ENCODE assay signal across 7 mouse cellular contexts in the genomic region with DNA sequence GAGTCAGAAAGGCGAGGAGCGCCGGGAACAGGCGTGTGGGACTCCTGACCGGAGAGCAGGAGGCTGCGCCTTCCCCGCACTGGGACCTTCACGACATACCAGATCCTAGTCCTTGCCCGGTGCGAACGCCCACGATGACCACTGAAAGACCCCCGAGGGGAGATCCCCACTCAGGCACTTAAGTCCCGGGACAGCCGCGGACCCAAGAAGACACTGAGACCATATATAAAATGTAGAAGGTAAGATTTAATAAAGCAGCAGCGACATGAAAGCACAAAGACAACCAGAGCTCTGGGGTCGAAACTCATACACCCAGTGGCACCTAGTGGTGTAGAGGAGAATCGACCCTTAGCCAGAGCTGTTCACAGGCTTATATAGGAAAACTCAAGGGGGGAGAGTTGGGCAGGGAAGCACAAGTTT. TPM values are rescaled to one million over a fixed set of nuclear protein-coding genes. Genes with fewer than 3 reads are reported as not detected.
DNase-seq lines count a peak whose midpoint lies in the region; ATAC-seq and TF ChIP-seq lines count a peak whose summit lies in the region.
"Not testable (repeated sequence)": the region's sequence is repeated elsewhere in the genome, so short reads cannot be mapped to it uniquely, and the experiment has no call there.

No protein-coding gene starts in this region.

- H3K27me3 ChIP-seq in embryonic facial prominence, embryonic 11.5 days (ENCODE audit: control insufficient read depth, insufficient read depth, low read length); heart, embryonic 10.5 days (ENCODE audit: insufficient read depth, poor library complexity, severe bottlenecking); limb, embryonic 13.5 days; midbrain, embryonic 12.5 days; spleen, adult 2 months (ENCODE audit: control insufficient read depth, insufficient read depth, low read length): not testable (repeated sequence)

- peak; percentile 55 for DNase-seq in adrenal gland, postnatal 14 days
- peak; percentile 56 for DNase-seq in embryonic facial prominence, embryonic 11.5 days (ENCODE audit: low spot score)
- DNase-seq in heart, embryonic 10.5 days (ENCODE audit: low spot score), result not testable (repeated sequence)
- peak; percentile 58 for DNase-seq in kidney, adult 18-20 months
- DNase-seq in spleen, adult 2 months (ENCODE audit: low read depth in 1 of 2, low spot score in 2 of 2), result peak in 1 of 2 experiments; percentile 50

- not testable (repeated sequence) for TF ChIP-seq POLR2A in spleen, adult 2 months (IDR thresholded peaks at IDR 0.05; ENCODE audit: low read depth, low read length)

- not testable (repeated sequence) for H3K9ac ChIP-seq in embryonic facial prominence, embryonic 11.5 days (replicated peaks; ENCODE audit: low read length)
- 0 out of 2 replicates have a peak overlapping the region, but pooled peaks have one; percentile 25 for H3K9ac ChIP-seq in limb, embryonic 13.5 days
- 0 out of 2 replicates have a peak overlapping the region, but pooled peaks have one; percentile 34 for H3K9ac ChIP-seq in midbrain, embryonic 12.5 days (replicated peaks)

- TF ChIP-seq CTCF in spleen, adult 2 months (IDR thresholded peaks at IDR 0.05; ENCODE audit: extremely low read depth, insufficient read depth, insufficient read length, insufficient replicate concordance), result not testable (repeated sequence)

- not testable (repeated sequence) for H3K36me3 ChIP-seq in embryonic facial prominence, embryonic 11.5 days (replicated peaks; ENCODE audit: control insufficient read depth, insufficient read depth, low read depth, low read length); heart, embryonic 10.5 days; limb, embryonic 13.5 days; midbrain, embryonic 12.5 days; spleen, adult 2 months (ENCODE audit: control insufficient read depth, insufficient read depth, low read length)

- WGBS in embryonic facial prominence, embryonic 11.5 days, result 32% methylated on average over 19 of the region's 19 CpGs
- WGBS in heart, embryonic 10.5 days, result 27% methylated on average over 19 of the region's 19 CpGs
- WGBS in limb, embryonic 13.5 days, result 29% methylated on average over 19 of the region's 19 CpGs
- WGBS in midbrain, embryonic 12.5 days, result 37% methylated on average over 19 of the region's 19 CpGs
- 42% methylated on average over 19 of the region's 19 CpGs for WGBS in spleen, adult 2 months

- H3K4me1 ChIP-seq in embryonic facial prominence, embryonic 11.5 days (ENCODE audit: control insufficient read depth, insufficient read depth, low read length); heart, embryonic 10.5 days; limb, embryonic 13.5 days; midbrain, embryonic 12.5 days; spleen, adult 2 months (ENCODE audit: control insufficient read depth, insufficient read depth, insufficient read length): not testable (repeated sequence)

- not testable (repeated sequence) for H3K27ac ChIP-seq in embryonic facial prominence, embryonic 11.5 days (replicated peaks; ENCODE audit: low read depth, low read length); heart, embryonic 10.5 days; limb, embryonic 13.5 days; midbrain, embryonic 12.5 days (replicated peaks); spleen, adult 2 months (ENCODE audit: insufficient read depth, low read length)

- ATAC-seq in embryonic facial prominence, embryonic 11.5 days (replicated peaks; ENCODE audit: insufficient number of reproducible peaks, low FRiP score, low TSS enrichment, low read depth), result not testable (repeated sequence)
- peak; percentile 77; the same call in 1 of the 2 replicates for ATAC-seq in limb, embryonic 13.5 days (ENCODE audit: low FRiP score, low read depth)
- peak; percentile 75; the same call in 1 of the 2 replicates for ATAC-seq in midbrain, embryonic 12.5 days (ENCODE audit: low FRiP score, low read depth)

- 0 out of 2 replicates have a peak overlapping the region, but pooled peaks have one; percentile 5 for H3K4me3 ChIP-seq in embryonic facial prominence, embryonic 11.5 days (ENCODE audit: low read depth, low read length)
- H3K4me3 ChIP-seq in heart, embryonic 10.5 days, result peak overlapping the region; percentile 46
- H3K4me3 ChIP-seq in limb, embryonic 13.5 days, result peak overlapping the region; percentile 34
- peak overlapping the region; percentile 28 for H3K4me3 ChIP-seq in midbrain, embryonic 12.5 days
- peak overlapping the region; percentile 13; the same call in 1 of the 2 replicates for H3K4me3 ChIP-seq in spleen, adult 2 months (ENCODE audit: extremely low read depth, insufficient read depth, insufficient read length)

- H3K4me2 ChIP-seq in embryonic facial prominence, embryonic 11.5 days (ENCODE audit: low read depth, low read length), result peak overlapping the region; percentile 7; the same call in 1 of the 2 replicates
- peak overlapping the region; percentile 70 for H3K4me2 ChIP-seq in limb, embryonic 13.5 days (replicated peaks)
- H3K4me2 ChIP-seq in midbrain, embryonic 12.5 days (replicated peaks), result peak overlapping the region; percentile 29; the same call in 1 of the 2 replicates

- H3K9me3 ChIP-seq in embryonic facial prominence, embryonic 11.5 days (replicated peaks; ENCODE audit: control insufficient read depth, low read length); heart, embryonic 10.5 days; limb, embryonic 13.5 days; midbrain, embryonic 12.5 days: not testable (repeated sequence)

RNA-seq across cellular contexts. Expression of gene Zbtb33, which starts 9.7 kb away (rescaled TPM):
- 29.4 and 30.3 TPM in 2 replicates for total RNA-seq in adrenal gland, postnatal 14 days (2021)
- 7.3 and 9.1 TPM in 2 replicates for polyA plus RNA-seq in embryonic facial prominence, embryonic 11.5 days (2014; fragmentation: Nextera tagmentation; extraction: Ambion mirVana)
- polyA plus RNA-seq in heart, embryonic 10.5 days (2016; fragmentation: Nextera tagmentation; extraction: Ambion mirVana), result 1.9 and 5.0 TPM in 2 replicates
- polyA plus RNA-seq in limb, embryonic 13.5 days (2015; fragmentation: Nextera tagmentation; extraction: Ambion mirVana), result 3.5 and 3.6 TPM in 2 replicates
- 6.2 and 6.6 TPM in 2 replicates for polyA plus RNA-seq in midbrain, embryonic 12.5 days (2016; fragmentation: Nextera tagmentation; extraction: Ambion mirVana)
- 2.7 and 2.9 TPM in 2 replicates for polyA plus RNA-seq in spleen, adult 2 months (2012; rRNA removed)

RNA-seq across cellular contexts. Expression of gene Rhox13, which starts 58.9 kb away (rescaled TPM):
- not detected in 2 replicates for total RNA-seq in adrenal gland, postnatal 14 days (2021)
- not detected in 2 replicates for polyA plus RNA-seq in embryonic facial prominence, embryonic 11.5 days (2014; fragmentation: Nextera tagmentation; extraction: Ambion mirVana)
- polyA plus RNA-seq in heart, embryonic 10.5 days (2016; fragmentation: Nextera tagmentation; extraction: Ambion mirVana), result not detected in 2 replicates
- polyA plus RNA-seq in limb, embryonic 13.5 days (2015; fragmentation: Nextera tagmentation; extraction: Ambion mirVana), result not detected in 2 replicates
- not detected in 2 replicates for polyA plus RNA-seq in midbrain, embryonic 12.5 days (2016; fragmentation: Nextera tagmentation; extraction: Ambion mirVana)
- not detected in 2 replicates for polyA plus RNA-seq in spleen, adult 2 months (2012; rRNA removed)

Comparison
In these comparisons a context has a peak if more than half of its experiments do, and no peak if none do; other contexts are left out.
1. H3K4me2 ChIP-seq: peak in every context shown above with its lines; median percentile 70 in limb, embryonic 13.5 days; 29 in midbrain, embryonic 12.5 days; 7 in embryonic facial prominence, embryonic 11.5 days.